Comparison of ENCODE assay signal across 15 mouse cellular contexts in the genomic region with DNA sequence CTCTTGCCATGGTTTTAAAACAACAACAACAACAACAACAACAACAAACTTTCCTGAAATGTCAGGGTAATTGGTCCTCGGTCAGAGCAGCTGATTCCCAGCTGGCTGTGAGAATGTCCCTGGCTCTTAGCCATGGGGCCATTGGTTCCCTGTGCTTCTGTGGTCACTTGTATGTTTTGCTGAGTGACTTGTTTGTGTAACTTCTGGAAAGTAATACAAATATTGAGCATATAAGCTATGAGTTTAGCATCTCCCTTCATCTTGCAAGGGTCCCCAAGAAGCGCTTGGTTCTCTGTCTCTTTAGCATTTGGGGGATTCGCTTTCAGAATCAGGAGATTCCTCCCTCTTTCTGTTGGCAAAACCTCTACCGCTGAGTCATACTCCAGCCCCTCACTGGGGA. TPM values are rescaled to one million over a fixed set of nuclear protein-coding genes. Genes with fewer than 3 reads are reported as not detected.
DNase-seq lines count a peak whose midpoint lies in the region; ATAC-seq and TF ChIP-seq lines count a peak whose summit lies in the region.
"Had no signal": no experiment of that assay in that cellular context is flagged by ENCODE, and none has a peak within 500 bp of the region (broad histone marks: within the 10 kb centered on the region; RNA-seq: fewer than 3 reads in every experiment).

No protein-coding gene starts in this region.

- no peak overlapping the region for H3K27ac ChIP-seq in heart, embryonic 12.5 days (ENCODE audit: poor library complexity, severe bottlenecking)
- no peak overlapping the region for H3K27ac ChIP-seq in lung, embryonic 14.5 days (ENCODE audit: low read depth)
- no peak overlapping the region for H3K27ac ChIP-seq in hindbrain, embryonic 14.5 days
- H3K27ac ChIP-seq: embryonic facial prominence, embryonic 10.5 days; hindbrain, embryonic 15.5 days; left cerebral cortex, adult 2 months; limb, embryonic 15.5 days; midbrain, embryonic 12.5 days had no signal

- no peak overlapping the region for H3K4me2 ChIP-seq in heart, embryonic 12.5 days
- no peak overlapping the region for H3K4me2 ChIP-seq in lung, embryonic 14.5 days
- H3K4me2 ChIP-seq in hindbrain, embryonic 14.5 days (replicated peaks): no peak overlapping the region
- H3K4me2 ChIP-seq: limb, embryonic 15.5 days; midbrain, embryonic 12.5 days had no signal

- peak; percentile 63 to 66 for DNase-seq in heart, adult 18-20 months
- DNase-seq in lung, embryonic 14.5 days: peak; percentile 54
- no peak for DNase-seq in lung, adult 18-20 months
- peak; percentile 72 to 73 for DNase-seq in heart, postnatal 10 days
- DNase-seq in lung, postnatal 25 days (ENCODE audit: low spot score): peak; percentile 51
- DNase-seq in right cerebral cortex, adult 2 months (ENCODE audit: low spot score in 2 of 2): no peak
- no peak for DNase-seq in hindbrain, embryonic 14.5 days (ENCODE audit: low spot score)

- no peak for TF ChIP-seq CTCF in lung, embryonic 14.5 days (IDR thresholded peaks at IDR 0.05; ENCODE audit: low read depth)

- intact Hi-C loops in heart, postnatal 10 days (cut with DNase I): loop anchor here (5.0 kb wide), 1 partner anchor 179 kb away; no protein-coding TSS in a partner anchor

- peaks cover 6% of the 10 kb centered on the region; the same call in 1 of the 2 replicates for H3K9me3 ChIP-seq in heart, embryonic 12.5 days (replicated peaks)
- H3K9me3 ChIP-seq in lung, embryonic 14.5 days (ENCODE audit: low read depth, low read length): no peaks in the 10 kb centered on the region
- no peaks in the 10 kb centered on the region for H3K9me3 ChIP-seq in hindbrain, embryonic 14.5 days (ENCODE audit: control insufficient read depth, low read length)
- H3K9me3 ChIP-seq: hindbrain, embryonic 15.5 days; limb, embryonic 15.5 days; midbrain, embryonic 12.5 days had no signal

- H3K36me3 ChIP-seq in heart, embryonic 12.5 days: peaks cover 2% of the 10 kb centered on the region; the same call in 1 of the 2 replicates
- no peaks in the 10 kb centered on the region for H3K36me3 ChIP-seq in lung, embryonic 14.5 days (ENCODE audit: insufficient read depth)
- no peaks in the 10 kb centered on the region for H3K36me3 ChIP-seq in hindbrain, embryonic 14.5 days (replicated peaks; ENCODE audit: control insufficient read depth, insufficient read depth)
- H3K36me3 ChIP-seq: hindbrain, embryonic 15.5 days; midbrain, embryonic 12.5 days had no signal

- H3K27me3 ChIP-seq in heart, embryonic 12.5 days (replicated peaks): no peaks in the 10 kb centered on the region
- no peaks in the 10 kb centered on the region for H3K27me3 ChIP-seq in lung, embryonic 14.5 days (ENCODE audit: insufficient read depth, low read length)
- H3K27me3 ChIP-seq in hindbrain, embryonic 14.5 days (ENCODE audit: control insufficient read depth, insufficient read depth, low read length): no peaks in the 10 kb centered on the region
- H3K27me3 ChIP-seq: hindbrain, embryonic 15.5 days; limb, embryonic 15.5 days; midbrain, embryonic 12.5 days had no signal

- no peak for ATAC-seq in heart, embryonic 12.5 days (ENCODE audit: insufficient number of reproducible peaks, low FRiP score)
- ATAC-seq in lung, embryonic 14.5 days (ENCODE audit: insufficient read depth): no peak
- ATAC-seq in hindbrain, embryonic 14.5 days (ENCODE audit: low FRiP score): no peak

- H3K4me1 ChIP-seq in heart, embryonic 12.5 days (replicated peaks): peaks cover 16% of the 10 kb centered on the region
- H3K4me1 ChIP-seq in lung, embryonic 14.5 days (ENCODE audit: insufficient read depth): no peaks in the 10 kb centered on the region
- no peaks in the 10 kb centered on the region for H3K4me1 ChIP-seq in hindbrain, embryonic 14.5 days (replicated peaks; ENCODE audit: control insufficient read depth, insufficient read depth, low read length)

- 69% methylated on average over 4 of the region's 4 CpGs for WGBS in heart, embryonic 12.5 days
- 63% methylated on average over 4 of the region's 4 CpGs for WGBS in lung, embryonic 14.5 days
- WGBS in hindbrain, embryonic 14.5 days: 87% methylated on average over 4 of the region's 4 CpGs

- H3K4me3 ChIP-seq in heart, embryonic 12.5 days: no peak overlapping the region
- H3K4me3 ChIP-seq in lung, embryonic 14.5 days (ENCODE audit: low read depth, low read length): no peak overlapping the region
- no peak overlapping the region for H3K4me3 ChIP-seq in hindbrain, embryonic 14.5 days (replicated peaks; ENCODE audit: low read length)
- H3K4me3 ChIP-seq: embryonic facial prominence, embryonic 10.5 days; hindbrain, embryonic 15.5 days; left cerebral cortex, adult 2 months; limb, embryonic 15.5 days; midbrain, embryonic 12.5 days had no signal

- H3K9ac ChIP-seq in heart, embryonic 12.5 days: no peak overlapping the region
- H3K9ac ChIP-seq in lung, embryonic 14.5 days: no peak overlapping the region
- H3K9ac ChIP-seq in hindbrain, embryonic 14.5 days: no peak overlapping the region
- H3K9ac ChIP-seq: hindbrain, embryonic 15.5 days; limb, embryonic 15.5 days; midbrain, embryonic 12.5 days had no signal

RNA-seq across cellular contexts. Expression of a gene that starts 9.6 kb away (rescaled TPM):
- total RNA-seq in heart, adult 18-20 months (2021): 10 to 100 TPM; 19.0 to 21.5 TPM
- polyA plus RNA-seq in heart, embryonic 12.5 days (2016; fragmentation: Nextera tagmentation; extraction: Ambion mirVana): 7.0 and 7.8 TPM in 2 replicates
- polyA plus RNA-seq in lung, embryonic 14.5 days (2014; fragmentation: Nextera tagmentation; extraction: Ambion mirVana): 11.5 and 11.8 TPM in 2 replicates
- total RNA-seq in heart, postnatal 10 days (2021): 10 to 100 TPM; 21.2 to 21.6 TPM
- 3.3 and 3.9 TPM in 2 replicates for polyA plus RNA-seq in hindbrain, embryonic 14.5 days (2014; fragmentation: Nextera tagmentation; extraction: Ambion mirVana)

RNA-seq across cellular contexts. Expression of a gene that starts 34.4 kb away (rescaled TPM):
- total RNA-seq in heart, adult 18-20 months (2021): 10 to 100 TPM; 18.4 to 33.2 TPM
- 0.69 and 0.70 TPM in 2 replicates for polyA plus RNA-seq in heart, embryonic 12.5 days (2016; fragmentation: Nextera tagmentation; extraction: Ambion mirVana)
- polyA plus RNA-seq in lung, embryonic 14.5 days (2014; fragmentation: Nextera tagmentation; extraction: Ambion mirVana): 0.47 and 0.86 TPM in 2 replicates
- total RNA-seq in heart, postnatal 10 days (2021): 10 to 100 TPM; 11.0 to 19.3 TPM
- 0.25 TPM in 2 replicates for polyA plus RNA-seq in hindbrain, embryonic 14.5 days (2014; fragmentation: Nextera tagmentation; extraction: Ambion mirVana)
- polyA plus RNA-seq: neural tube, embryonic 11.5 days had no signal

RNA-seq across cellular contexts. Expression of a gene that starts 42.7 kb away (rescaled TPM):
- not detected for total RNA-seq in heart, adult 18-20 months (2021)
- polyA plus RNA-seq in heart, embryonic 12.5 days (2016; fragmentation: Nextera tagmentation; extraction: Ambion mirVana): 0.21 TPM in 1 of 2 replicates, not detected in the other
- polyA plus RNA-seq in lung, embryonic 14.5 days (2014; fragmentation: Nextera tagmentation; extraction: Ambion mirVana): not detected in 2 replicates
- total RNA-seq in heart, postnatal 10 days (2021): not detected
- polyA plus RNA-seq in hindbrain, embryonic 14.5 days (2014; fragmentation: Nextera tagmentation; extraction: Ambion mirVana): not detected in 2 replicates
- total RNA-seq: gastrocnemius, postnatal 25 days; left cerebral cortex, adult 2 months had no signal
- polyA plus RNA-seq: embryonic facial prominence, embryonic 10.5 days; hindbrain, embryonic 15.5 days; limb, embryonic 15.5 days; midbrain, embryonic 12.5 days; neural tube, embryonic 11.5 days had no signal

Comparison
In these comparisons a context has a peak if more than half of its experiments do, and no peak if none do; other contexts are left out.
1. DNase-seq: peak in heart, adult 18-20 months (2 of 2), lung, embryonic 14.5 days (single experiment), heart, postnatal 10 days (2 of 2) and lung, postnatal 25 days (single experiment); none in lung, adult 18-20 months (0 of 2), right cerebral cortex, adult 2 months (0 of 2) and hindbrain, embryonic 14.5 days (single experiment).